Mouse (Mus musculus) midbrain, embryonic 10.5 days (tissue): ENCODE results near the gene Sh3rf1. TPM values are rescaled to one million over a fixed set of nuclear protein-coding genes. Genes with fewer than 3 reads are reported as not detected.

Source experiments
- DNase-seq: peaks from one replicate; pipeline ENCODE4 v3.0.0-alpha.2; 2017; ENCODE audit warnings: low spot score
- H3K27ac ChIP-seq: fragments of 300-500 bp; sonication (generic); replicated peaks from 2 replicates; pipeline ENCODE4 v1.5.1; 2016; ENCODE audit warnings: mild to moderate bottlenecking
- H3K27me3 ChIP-seq: fragments of 300-500 bp; sonication (generic); 2 replicates; pipeline ENCODE4 v1.6.1; 2016; ENCODE audit warnings: low read depth, mild to moderate bottlenecking; ENCODE audit not compliant: poor library complexity, severe bottlenecking
- H3K36me3 ChIP-seq: fragments of 300-500 bp; sonication (generic); 2 replicates; pipeline ENCODE4 v1.6.1; 2016; ENCODE audit warnings: mild to moderate bottlenecking, moderate library complexity
- H3K4me1 ChIP-seq: fragments of 300-500 bp; sonication (generic); 2 replicates; pipeline ENCODE4 v1.6.1; 2016
- H3K4me3 ChIP-seq: fragments of 300-500 bp; sonication (generic); 2 replicates; pipeline ENCODE4 v1.5.1; 2016; ENCODE audit warnings: mild to moderate bottlenecking, moderate library complexity
- H3K9me3 ChIP-seq: fragments of 300-500 bp; sonication (generic); replicated peaks from 2 replicates; pipeline ENCODE4 v1.6.1; 2016; ENCODE audit warnings: mild to moderate bottlenecking
- WGBS: fragments of 180-500 bp; shearing (Covaris S2); methylation state at CpG from one replicate; pipeline ENCODE4 v1.1.7; 2016; 5-methylcytosine and 5-hydroxymethylcytosine counted together
- polyA plus RNA-seq: library from polyadenylated mRNA; unstranded; fragments of >200 nt; fragmentation: Nextera tagmentation; extraction: Ambion mirVana; gene quantifications from 2 replicates; pipeline ENCODE4 v1.2.1, GENCODE M21; 2016

Sh3rf1 gene
- polyA plus RNA-seq, 1 experiment from 2014 or later: 18.4 TPM

DNA sequence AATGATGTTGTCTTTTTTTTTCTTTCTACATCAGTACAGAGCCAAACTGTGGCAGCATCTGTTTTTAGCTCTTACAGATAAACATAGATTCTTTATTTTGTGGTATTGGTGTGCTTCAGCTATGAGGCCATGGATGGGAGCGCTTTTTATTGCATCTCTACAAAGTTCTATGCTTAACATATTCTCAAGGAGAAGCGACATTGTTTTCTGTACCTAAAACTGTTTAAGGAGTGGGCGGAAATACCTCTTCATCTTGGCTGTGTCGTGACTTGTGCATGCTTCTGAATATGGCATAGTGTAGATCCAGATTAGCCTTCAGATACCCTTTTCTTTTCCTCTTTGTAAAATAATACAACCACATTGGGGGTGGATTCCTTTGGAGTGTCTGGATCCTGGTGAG lies 25.8 kb downstream of the Sh3rf1 start:
- Histone ChIP-seq H3K4me3 (no peak overlapping the region), H3K4me1 (peaks cover 22% of the 10 kb centered on the region), H3K27me3 (no peaks in the 10 kb centered on the region), H3K9me3 (peaks cover 33% of the 10 kb centered on the region), H3K36me3 (peaks cover 49% of the 10 kb centered on the region), H3K27ac (no peak overlapping the region)
- DNase-seq: no peak
- 93% methylated on average over 4 of the region's 4 CpGs for WGBS

DNA sequence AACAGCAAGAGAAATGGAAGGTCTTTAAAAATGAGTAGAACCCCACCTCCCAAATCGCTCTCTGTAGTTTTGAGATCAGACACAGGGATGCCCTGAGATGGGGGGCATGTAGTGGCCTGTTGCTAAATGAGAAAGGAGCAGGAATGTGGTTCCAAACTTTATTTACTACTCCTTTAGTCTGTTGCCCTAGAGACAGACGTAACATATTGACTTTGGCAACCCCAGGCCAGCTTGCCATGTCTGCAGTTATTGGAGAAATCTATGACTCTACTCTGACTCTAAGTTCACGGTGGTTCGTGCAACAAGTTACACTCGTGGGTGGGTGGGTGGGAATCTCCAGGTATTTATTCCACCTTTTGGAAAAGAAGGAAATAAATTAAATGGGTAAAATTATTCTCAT lies 30.5 kb downstream of the Sh3rf1 start:
- no peak overlapping the region for H3K4me3 ChIP-seq
- H3K36me3 ChIP-seq: peaks cover 49% of the 10 kb centered on the region
- H3K9me3 ChIP-seq: peaks cover 22% of the 10 kb centered on the region
- peaks cover 14% of the 10 kb centered on the region for H3K4me1 ChIP-seq
- no peak for DNase-seq
- H3K27me3 ChIP-seq: no peaks in the 10 kb centered on the region
- WGBS: 77% methylated on average over 5 of the region's 5 CpGs
- no peak overlapping the region for H3K27ac ChIP-seq

- Histone ChIP-seq H3K27me3 (no peaks in the 10 kb centered on the region), H3K27ac (no peak overlapping the region), H3K9me3 (no peaks in the 10 kb centered on the region; the same call in 1 of the 2 replicates), H3K4me1 (peaks cover 18% of the 10 kb centered on the region), H3K4me3 (no peak overlapping the region), H3K36me3 (peaks cover 17% of the 10 kb centered on the region)
- DNase-seq: no peak
- WGBS: 86% methylated on average over 9 of the region's 9 CpGs
Observed at GRCm38 (mm10) chr8:61258828-61259227, 35.2 kb downstream of the Sh3rf1 start.

DNA sequence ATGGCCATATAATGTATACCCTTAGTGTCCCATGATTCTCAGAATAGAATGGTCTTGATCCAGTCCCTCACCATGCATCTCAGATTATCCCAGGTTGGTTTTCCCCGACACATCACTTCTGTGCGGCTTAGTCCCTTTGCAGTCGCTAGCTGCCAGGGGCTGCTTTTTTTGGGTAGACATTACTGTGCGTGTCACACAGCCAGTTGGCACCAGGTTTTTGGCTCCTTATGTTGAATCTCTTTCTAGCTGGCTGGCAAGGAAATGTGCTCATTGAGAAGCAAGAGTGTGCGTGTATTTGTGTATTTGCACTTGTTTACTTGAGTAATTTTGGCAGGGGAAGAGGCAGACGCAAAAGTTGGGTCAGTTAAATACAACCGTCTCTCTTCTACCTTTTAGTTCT lies 35.9 kb downstream of the Sh3rf1 start:
- Histone ChIP-seq H3K4me3 (no peak overlapping the region), H3K9me3 (no peaks in the 10 kb centered on the region; the same call in 1 of the 2 replicates), H3K4me1 (peaks cover 13% of the 10 kb centered on the region), H3K27me3 (no peaks in the 10 kb centered on the region), H3K36me3 (peaks cover 17% of the 10 kb centered on the region), H3K27ac (no peak overlapping the region)
- WGBS: 95% methylated on average over 7 of the region's 7 CpGs
- no peak for DNase-seq

DNA sequence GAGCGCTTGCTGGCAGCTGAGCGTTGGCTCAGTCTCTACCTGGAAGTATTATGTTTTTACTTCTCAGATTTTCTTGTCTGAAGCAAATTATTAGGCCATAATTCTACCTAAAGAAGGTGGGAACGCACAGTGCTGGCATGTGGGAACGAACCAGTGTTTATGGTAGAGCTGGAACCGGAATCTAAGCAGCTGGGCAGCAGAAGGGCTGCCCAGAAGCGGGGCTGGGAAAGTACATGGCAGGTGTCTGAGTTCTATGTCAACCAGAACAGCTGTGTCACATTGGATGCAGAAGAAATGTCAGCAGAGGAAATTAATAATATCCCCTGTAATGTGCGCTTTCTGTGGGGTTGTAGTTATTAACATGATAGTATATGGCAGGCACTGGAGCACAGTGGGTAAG lies 36.9 kb downstream of the Sh3rf1 start:
- peaks cover 10% of the 10 kb centered on the region; the same call in 1 of the 2 replicates for H3K4me1 ChIP-seq
- no peak overlapping the region for H3K4me3 ChIP-seq
- H3K36me3 ChIP-seq: peaks cover 17% of the 10 kb centered on the region
- DNase-seq: no peak
- H3K27ac ChIP-seq: no peak overlapping the region
- no peaks in the 10 kb centered on the region for H3K27me3 ChIP-seq
- no peaks in the 10 kb centered on the region; the same call in 1 of the 2 replicates for H3K9me3 ChIP-seq
- 97% methylated on average over 7 of the region's 7 CpGs for WGBS

DNA sequence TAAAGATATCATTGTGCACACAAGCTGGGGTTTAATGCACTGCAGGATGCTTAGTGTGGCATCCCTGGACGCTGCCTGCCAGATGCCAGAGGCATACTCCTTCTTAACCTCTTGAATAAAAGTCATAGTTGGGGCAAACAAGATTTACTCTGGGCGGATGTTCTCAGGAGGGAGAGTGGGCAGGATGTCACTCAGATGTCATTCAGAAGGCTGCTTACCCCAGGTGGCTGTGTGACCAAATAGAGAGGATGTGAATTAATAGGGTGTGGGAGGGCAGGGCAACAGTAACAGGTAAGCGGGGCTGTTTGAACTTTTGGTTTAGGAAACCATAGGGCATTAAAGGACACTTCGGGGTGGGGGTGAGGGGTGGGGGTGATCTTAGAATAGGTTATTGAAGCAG lies 37.7 kb downstream of the Sh3rf1 start:
- Histone ChIP-seq H3K9me3 (no peaks in the 10 kb centered on the region; the same call in 1 of the 2 replicates), H3K36me3 (peaks cover 17% of the 10 kb centered on the region), H3K27me3 (no peaks in the 10 kb centered on the region), H3K27ac (no peak overlapping the region), H3K4me1 (peaks cover 7% of the 10 kb centered on the region; the same call in 1 of the 2 replicates), H3K4me3 (no peak overlapping the region)
- no peak for DNase-seq
- 74% methylated on average over 4 of the region's 4 CpGs for WGBS

- whole genome bisulfite sequencing: 95% methylated on average over 4 of the region's 4 CpGs
- peaks cover 7% of the 10 kb centered on the region; the same call in 1 of the 2 replicates for H3K4me1 ChIP-seq
- H3K27ac ChIP-seq: no peak overlapping the region
- no peaks in the 10 kb centered on the region for H3K27me3 ChIP-seq
- no peak for DNase-seq
- no peak overlapping the region for H3K4me3 ChIP-seq
- H3K9me3 ChIP-seq: no peaks in the 10 kb centered on the region; the same call in 1 of the 2 replicates
- peaks cover 6% of the 10 kb centered on the region for H3K36me3 ChIP-seq
Observed at GRCm38 (mm10) chr8:61263691-61264090, 40.0 kb downstream of the Sh3rf1 start.

GRCm38 (mm10) chr8:61264881-61265280 lies 41.2 kb downstream of the Sh3rf1 start:
- Histone ChIP-seq H3K4me3 (no peak overlapping the region), H3K36me3 (no peaks in the 10 kb centered on the region), H3K27me3 (no peaks in the 10 kb centered on the region), H3K27ac (no peak overlapping the region), H3K9me3 (no peaks in the 10 kb centered on the region), H3K4me1 (peaks cover 10% of the 10 kb centered on the region)
- DNase-seq: no peak
- 83% methylated on average over 7 of the region's 7 CpGs for WGBS

DNA sequence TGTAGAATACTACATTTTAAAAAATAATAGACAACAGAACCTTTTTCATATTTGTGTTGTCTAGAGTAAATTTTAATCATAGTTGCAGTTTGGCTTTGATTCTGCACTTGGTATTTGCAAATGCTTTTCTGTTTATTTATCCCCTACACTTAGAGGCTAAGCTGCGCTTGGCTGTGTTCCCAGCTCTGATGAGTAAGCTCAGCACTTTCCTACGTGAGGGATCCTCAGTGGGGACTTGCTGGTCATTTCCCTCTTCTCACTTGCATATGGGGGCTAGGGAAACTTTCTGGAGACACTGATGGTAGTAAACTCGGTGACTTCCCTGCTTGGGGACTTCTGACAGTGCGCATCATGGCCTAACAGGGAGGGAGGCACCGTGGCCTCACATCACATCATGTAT lies 41.7 kb downstream of the Sh3rf1 start:
- no peak overlapping the region for H3K4me3 ChIP-seq
- H3K4me1 ChIP-seq: peaks cover 15% of the 10 kb centered on the region
- no peaks in the 10 kb centered on the region for H3K27me3 ChIP-seq
- H3K27ac ChIP-seq: no peak overlapping the region
- no peak for DNase-seq
- no peaks in the 10 kb centered on the region for H3K9me3 ChIP-seq
- 85% methylated on average over 5 of the region's 5 CpGs for WGBS
- H3K36me3 ChIP-seq: no peaks in the 10 kb centered on the region

DNA sequence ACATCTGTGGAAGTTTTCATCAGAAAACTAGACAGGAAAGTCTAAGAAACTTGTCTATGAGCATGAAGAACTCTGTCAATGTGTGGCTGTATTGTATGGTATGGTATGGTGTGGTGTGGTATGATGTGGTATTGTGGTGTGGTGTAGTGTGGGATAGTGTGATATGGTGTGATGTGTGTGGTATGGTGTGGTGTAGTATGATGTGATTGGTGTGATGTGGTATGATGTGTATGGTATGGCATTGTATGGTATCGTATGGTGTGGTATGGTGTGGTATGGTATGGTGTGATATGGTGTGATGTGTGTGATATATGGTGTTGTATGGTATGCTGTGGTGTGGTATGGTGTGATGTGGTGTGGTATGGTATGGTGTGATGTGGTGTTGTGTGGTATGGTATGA lies 43.4 kb downstream of the Sh3rf1 start:
- H3K9me3 ChIP-seq: no peaks in the 10 kb centered on the region
- H3K4me3 ChIP-seq: no peak overlapping the region
- H3K27ac ChIP-seq: no peak overlapping the region
- DNase-seq: no peak
- peaks cover 23% of the 10 kb centered on the region for H3K4me1 ChIP-seq
- no peaks in the 10 kb centered on the region for H3K36me3 ChIP-seq
- 100% methylated on average over 1 of the region's 1 CpGs for WGBS
- no peaks in the 10 kb centered on the region for H3K27me3 ChIP-seq

- WGBS: 91% methylated on average over 8 of the region's 8 CpGs
- Histone ChIP-seq H3K27ac (no peak overlapping the region), H3K4me3 (no peak overlapping the region), H3K9me3 (no peaks in the 10 kb centered on the region), H3K4me1 (peaks cover 24% of the 10 kb centered on the region), H3K27me3 (no peaks in the 10 kb centered on the region), H3K36me3 (no peaks in the 10 kb centered on the region)
- DNase-seq: no peak
Observed at GRCm38 (mm10) chr8:61267692-61268091, 44.0 kb downstream of the Sh3rf1 start.

DNA sequence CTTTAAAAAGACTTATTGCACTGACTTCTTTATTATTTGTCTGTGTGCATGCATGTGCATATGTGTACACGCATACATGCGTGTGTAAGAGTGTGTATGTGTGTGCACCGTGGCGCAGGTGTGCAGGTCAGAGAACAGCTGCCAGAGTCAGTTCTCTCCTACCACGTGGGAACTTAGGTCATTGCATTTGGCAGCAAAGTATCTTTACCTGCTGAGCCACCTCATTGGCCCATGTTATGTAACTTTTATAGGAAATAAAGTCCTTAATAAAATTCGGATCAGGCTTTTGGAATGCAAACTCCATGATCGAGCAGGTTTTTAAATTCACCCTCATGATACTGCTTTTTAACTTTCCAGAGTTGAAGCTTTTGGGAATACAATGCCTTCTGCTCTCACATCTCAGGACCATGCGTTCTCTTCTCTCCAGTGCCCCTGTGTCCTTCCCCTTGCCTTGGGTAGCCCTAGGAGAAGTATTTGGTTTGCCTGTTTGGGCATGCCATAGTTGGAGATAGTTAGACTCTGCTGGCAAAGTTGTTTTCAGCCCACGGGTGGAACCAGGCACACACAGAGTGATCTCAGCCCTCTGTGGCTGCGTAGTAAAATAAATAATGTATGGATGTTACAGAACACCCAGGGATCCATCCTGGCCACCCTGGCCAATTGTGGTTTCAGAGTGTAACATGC lies 44.7 kb downstream of the Sh3rf1 start:
- peaks cover 31% of the 10 kb centered on the region for H3K4me1 ChIP-seq
- WGBS: 92% methylated on average over 10 of the region's 10 CpGs
- H3K27ac ChIP-seq: no peak overlapping the region
- no peaks in the 10 kb centered on the region for H3K36me3 ChIP-seq
- no peaks in the 10 kb centered on the region for H3K27me3 ChIP-seq
- H3K4me3 ChIP-seq: no peak overlapping the region
- H3K9me3 ChIP-seq: no peaks in the 10 kb centered on the region
- DNase-seq: no peak

- 0 out of 2 replicates have a peak overlapping the region, but pooled peaks have one; percentile 55 for H3K27ac ChIP-seq
Observed at GRCm38 (mm10) chr8:61270016-61270415, 46.3 kb downstream of the Sh3rf1 start.

More at GRCm38 (mm10) chr8:61270016-61270415, 46.3 kb downstream of the Sh3rf1 start:
- no peaks in the 10 kb centered on the region for H3K9me3 ChIP-seq
- peaks cover 45% of the 10 kb centered on the region for H3K4me1 ChIP-seq
- DNase-seq: no peak
- no peaks in the 10 kb centered on the region for H3K27me3 ChIP-seq
- H3K4me3 ChIP-seq: no peak overlapping the region
- H3K36me3 ChIP-seq: no peaks in the 10 kb centered on the region
- 76% methylated on average over 11 of the region's 11 CpGs for WGBS
